In genomic region chr10:62383011-62383410, GRCm38 (mm10) we compare ENCODE assay signal across 18 mouse cellular contexts. TPM values are rescaled to one million over a fixed set of nuclear protein-coding genes. Genes with fewer than 3 reads are reported as not detected.
"Had no signal": no experiment of that assay in that cellular context is flagged by ENCODE, and none has a peak within 500 bp of the region (broad histone marks: within the 10 kb centered on the region; RNA-seq: fewer than 3 reads in every experiment).

No protein-coding gene starts in this region.

- H3K9me3 ChIP-seq: limb, embryonic 10.5 days; liver, embryonic 13.5 days; midbrain, embryonic 10.5 days; neural tube, embryonic 12.5 days had no signal

- H3K4me3 ChIP-seq: left cerebral cortex, adult 2 months; limb, embryonic 10.5 days; liver, embryonic 13.5 days; midbrain, embryonic 10.5 days; myocyte; neural tube, embryonic 12.5 days had no signal

- H3K4me2 ChIP-seq: liver, embryonic 13.5 days; neural tube, embryonic 12.5 days had no signal

- H3K9ac ChIP-seq: liver, embryonic 13.5 days; neural tube, embryonic 12.5 days had no signal

- H3K27me3 ChIP-seq: neural tube, embryonic 12.5 days had no signal

- DNase-seq: kidney, adult 8-10 months; kidney, postnatal 10 days; kidney, postnatal 4 days; liver, embryonic 13.5 days; lung, adult 2 months; lung, postnatal 36 days; midbrain, embryonic 14.5 days; spleen, adult 18-20 months; thymus, adult 2 months; thymus, postnatal 25 days had no signal

- H3K27ac ChIP-seq: left cerebral cortex, adult 2 months; limb, embryonic 10.5 days; liver, embryonic 13.5 days; midbrain, embryonic 10.5 days; neural tube, embryonic 12.5 days had no signal

- ATAC-seq: lung, postnatal 0 days had no signal

- H3K4me1 ChIP-seq: limb, embryonic 10.5 days; liver, embryonic 13.5 days; midbrain, embryonic 10.5 days; neural tube, embryonic 12.5 days had no signal

- H3K36me3 ChIP-seq: limb, embryonic 10.5 days; midbrain, embryonic 10.5 days; neural tube, embryonic 12.5 days had no signal

RNA-seq across cellular contexts. Expression of gene Hkdc1, which starts 39.3 kb away (rescaled TPM):
- total RNA-seq: megakaryocyte progenitor cell, adult 5-6 weeks; neutrophil, adult 5-6 weeks had no signal
- polyA plus RNA-seq: midbrain, embryonic 10.5 days had no signal
